Mouse (Mus musculus): ENCODE measurements around the gene Ube2q1. TPM values are rescaled to one million over a fixed set of nuclear protein-coding genes. Genes with fewer than 3 reads are reported as not detected.

Ube2q1 gene
- total and polyA plus RNA-seq, 2 experiments = 10.0 to 16.6 TPM

DNA sequence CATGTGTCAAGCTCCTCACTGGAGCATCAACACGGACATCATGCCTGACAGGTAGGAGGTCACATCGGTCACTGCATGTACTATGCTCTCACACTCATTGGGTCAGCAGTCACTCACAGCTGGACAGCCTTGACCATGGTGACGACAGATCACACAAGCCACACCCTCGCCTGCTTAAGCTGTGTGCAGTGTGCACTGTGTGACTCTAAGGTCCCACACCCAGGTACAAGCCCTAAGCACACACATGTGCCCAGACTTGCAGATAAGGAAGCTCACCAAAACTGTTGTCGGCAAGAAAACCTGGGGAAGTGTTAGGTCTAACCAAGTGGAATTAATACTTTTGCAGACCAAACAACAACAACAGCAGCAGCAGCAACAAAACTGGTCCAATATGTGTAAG, 34.5 kb downstream of the Ube2q1 start:
- H3K9ac ChIP-seq (ENCODE audit: low read depth, low read length) = no peak overlapping the region

GRCm38 (mm10) chr3:89808638-89809037, 35.2 kb downstream of the Ube2q1 start:
- Histone ChIP-seq H3K4me1 (ENCODE audit: control insufficient read depth, insufficient read depth, low read length) (no peaks in the 10 kb centered on the region), H3K9ac (ENCODE audit: low read depth, low read length) (no peak overlapping the region), H3K79me2 (ENCODE audit: control insufficient read depth, insufficient read depth, low read length) (no peaks in the 10 kb centered on the region), H3K4me3 (ENCODE audit: insufficient read depth, low read depth, low read length) (no peak overlapping the region), H3K27me3 (ENCODE audit: control insufficient read depth, insufficient read depth, low read length) (no peaks in the 10 kb centered on the region), H3K36me3 (ENCODE audit: control insufficient read depth, insufficient read depth, low read length) (no peaks in the 10 kb centered on the region), H3K27ac (replicated peaks; ENCODE audit: insufficient read depth, low read depth, low read length) (no peak overlapping the region)
- DNase-seq (ENCODE audit: extremely low read depth, low read depth, low spot score) = no peak
- no peak for TF ChIP-seq POLR2A (IDR thresholded peaks at IDR 0.05; ENCODE audit: extremely low read depth, insufficient read depth, low read length)
- TF ChIP-seq CTCF (IDR thresholded peaks at IDR 0.05; ENCODE audit: low read depth, low read length) = no peak
- 51% methylated on average over 9 of the region's 9 CpGs for WGBS

More for the DNA sequence above, 34.5 kb downstream of the Ube2q1 start:
- no peak overlapping the region for H3K27ac ChIP-seq (replicated peaks; ENCODE audit: insufficient read depth, low read depth, low read length)
- no peaks in the 10 kb centered on the region for H3K4me1 ChIP-seq (ENCODE audit: control insufficient read depth, insufficient read depth, low read length)
- no peak for TF ChIP-seq CTCF (IDR thresholded peaks at IDR 0.05; ENCODE audit: low read depth, low read length)
- no peak for TF ChIP-seq POLR2A (IDR thresholded peaks at IDR 0.05; ENCODE audit: extremely low read depth, insufficient read depth, low read length)
- DNase-seq (ENCODE audit: extremely low read depth, low read depth, low spot score) = no peak
- no peak overlapping the region for H3K4me3 ChIP-seq (ENCODE audit: insufficient read depth, low read depth, low read length)
- H3K27me3 ChIP-seq (ENCODE audit: control insufficient read depth, insufficient read depth, low read length) = no peaks in the 10 kb centered on the region
- H3K36me3 ChIP-seq (ENCODE audit: control insufficient read depth, insufficient read depth, low read length) = no peaks in the 10 kb centered on the region
- WGBS = 62% methylated on average over 5 of the region's 5 CpGs
- no peaks in the 10 kb centered on the region for H3K79me2 ChIP-seq (ENCODE audit: control insufficient read depth, insufficient read depth, low read length)

- Histone ChIP-seq H3K27me3 (ENCODE audit: control insufficient read depth, insufficient read depth, low read length) (no peaks in the 10 kb centered on the region), H3K4me3 (ENCODE audit: insufficient read depth, low read depth, low read length) (no peak overlapping the region), H3K36me3 (ENCODE audit: control insufficient read depth, insufficient read depth, low read length) (no peaks in the 10 kb centered on the region), H3K4me1 (ENCODE audit: control insufficient read depth, insufficient read depth, low read length) (no peaks in the 10 kb centered on the region), H3K79me2 (ENCODE audit: control insufficient read depth, insufficient read depth, low read length) (no peaks in the 10 kb centered on the region), H3K9ac (ENCODE audit: low read depth, low read length) (no peak overlapping the region), H3K27ac (replicated peaks; ENCODE audit: insufficient read depth, low read depth, low read length) (no peak overlapping the region)
- no peak for DNase-seq (ENCODE audit: extremely low read depth, low read depth, low spot score)
- 0 out of 2 replicates have a peak, but pooled peaks have one; percentile 8 for TF ChIP-seq CTCF (IDR thresholded peaks at IDR 0.05; ENCODE audit: low read depth, low read length)
- no peak for TF ChIP-seq POLR2A (IDR thresholded peaks at IDR 0.05; ENCODE audit: extremely low read depth, insufficient read depth, low read length)
Measured at GRCm38 (mm10) chr3:89810841-89811240, 37.4 kb downstream of the Ube2q1 start.

- DNase-seq (ENCODE audit: extremely low read depth, low read depth, low spot score) = no peak
- no peak overlapping the region for H3K9ac ChIP-seq (ENCODE audit: low read depth, low read length)
- TF ChIP-seq CTCF (IDR thresholded peaks at IDR 0.05; ENCODE audit: low read depth, low read length) (no peak), POLR2A (IDR thresholded peaks at IDR 0.05; ENCODE audit: extremely low read depth, insufficient read depth, low read length) (no peak)
- no peaks in the 10 kb centered on the region for H3K36me3 ChIP-seq (ENCODE audit: control insufficient read depth, insufficient read depth, low read length)
- H3K27ac ChIP-seq (replicated peaks; ENCODE audit: insufficient read depth, low read depth, low read length) = no peak overlapping the region
- no peaks in the 10 kb centered on the region for H3K4me1 ChIP-seq (ENCODE audit: control insufficient read depth, insufficient read depth, low read length)
- no peak overlapping the region for H3K4me3 ChIP-seq (ENCODE audit: insufficient read depth, low read depth, low read length)
- no peaks in the 10 kb centered on the region for H3K27me3 ChIP-seq (ENCODE audit: control insufficient read depth, insufficient read depth, low read length)
- no peaks in the 10 kb centered on the region for H3K79me2 ChIP-seq (ENCODE audit: control insufficient read depth, insufficient read depth, low read length)
- 72% methylated on average over 3 of the region's 3 CpGs for WGBS
Measured at GRCm38 (mm10) chr3:89812166-89812565, 38.8 kb downstream of the Ube2q1 start.

GRCm38 (mm10) chr3:89814051-89814450, 40.6 kb downstream of the Ube2q1 start:
- no peaks in the 10 kb centered on the region for H3K36me3 ChIP-seq (ENCODE audit: control insufficient read depth, insufficient read depth, low read length)
- H3K4me3 ChIP-seq (ENCODE audit: insufficient read depth, low read depth, low read length) = no peak overlapping the region
- no peak overlapping the region for H3K27ac ChIP-seq (replicated peaks; ENCODE audit: insufficient read depth, low read depth, low read length)
- no peaks in the 10 kb centered on the region for H3K27me3 ChIP-seq (ENCODE audit: control insufficient read depth, insufficient read depth, low read length)
- WGBS = 73% methylated on average over 7 of the region's 7 CpGs
- DNase-seq (ENCODE audit: extremely low read depth, low read depth, low spot score) = no peak
- H3K79me2 ChIP-seq (ENCODE audit: control insufficient read depth, insufficient read depth, low read length) = no peaks in the 10 kb centered on the region
- no peaks in the 10 kb centered on the region for H3K4me1 ChIP-seq (ENCODE audit: control insufficient read depth, insufficient read depth, low read length)
- H3K9ac ChIP-seq (ENCODE audit: low read depth, low read length) = no peak overlapping the region
- no peak for TF ChIP-seq CTCF (IDR thresholded peaks at IDR 0.05; ENCODE audit: low read depth, low read length)
- TF ChIP-seq POLR2A (IDR thresholded peaks at IDR 0.05; ENCODE audit: extremely low read depth, insufficient read depth, low read length) = no peak

GRCm38 (mm10) chr3:89817056-89817455, 43.6 kb downstream of the Ube2q1 start:
- WGBS = 58% methylated on average over 4 of the region's 4 CpGs
- Histone ChIP-seq H3K27ac (replicated peaks; ENCODE audit: insufficient read depth, low read depth, low read length) (no peak overlapping the region), H3K27me3 (ENCODE audit: control insufficient read depth, insufficient read depth, low read length) (no peaks in the 10 kb centered on the region), H3K9ac (ENCODE audit: low read depth, low read length) (no peak overlapping the region), H3K4me3 (ENCODE audit: insufficient read depth, low read depth, low read length) (no peak overlapping the region), H3K36me3 (ENCODE audit: control insufficient read depth, insufficient read depth, low read length) (no peaks in the 10 kb centered on the region), H3K4me1 (ENCODE audit: control insufficient read depth, insufficient read depth, low read length) (no peaks in the 10 kb centered on the region), H3K79me2 (ENCODE audit: control insufficient read depth, insufficient read depth, low read length) (no peaks in the 10 kb centered on the region)
- TF ChIP-seq CTCF (IDR thresholded peaks at IDR 0.05; ENCODE audit: low read depth, low read length) (peak; percentile 80), POLR2A (IDR thresholded peaks at IDR 0.05; ENCODE audit: extremely low read depth, insufficient read depth, low read length) (no peak)
- DNase-seq (ENCODE audit: extremely low read depth, low read depth, low spot score) = no peak

All from liver, adult 2 months (tissue).